Mouse (Mus musculus) left cerebral cortex, postnatal 10 days (tissue): ENCODE measurements around the gene Gas2l1. TPM values are rescaled to one million over a fixed set of nuclear protein-coding genes. Genes with fewer than 3 reads are reported as not detected.
A peak's percentile ranks its signal among the peaks of the same experiment; 100 is the strongest.
"Not testable (repeated sequence)": the region's sequence is repeated elsewhere in the genome, so short reads cannot be mapped to it uniquely, and the experiment has no call there.

Source experiments
- DNase-seq, 2 experiments: peaks; one replicate each; pipeline ENCODE4 v3.0.0; 2021 to 2022; ENCODE audit warnings: low spot score in 2 of 2, mixed read lengths in 1 of 2; ENCODE audit errors: extremely low spot score in 1 of 2
- intact Hi-C: fragments of 180-260 bp; cut with DNase I; formaldehyde crosslinking; loops from one replicate; pipeline ENCODE4 v1.15.1; 2025
- total RNA-seq, 2 experiments: library from RNA; stranded (reverse); gene quantifications; 2 replicates each; pipeline ENCODE4 v1.2.3; 2021

Gene Gas2l1
- total RNA-seq: 10 to 100 TPM; 48.1 to 48.3 TPM

DNA sequence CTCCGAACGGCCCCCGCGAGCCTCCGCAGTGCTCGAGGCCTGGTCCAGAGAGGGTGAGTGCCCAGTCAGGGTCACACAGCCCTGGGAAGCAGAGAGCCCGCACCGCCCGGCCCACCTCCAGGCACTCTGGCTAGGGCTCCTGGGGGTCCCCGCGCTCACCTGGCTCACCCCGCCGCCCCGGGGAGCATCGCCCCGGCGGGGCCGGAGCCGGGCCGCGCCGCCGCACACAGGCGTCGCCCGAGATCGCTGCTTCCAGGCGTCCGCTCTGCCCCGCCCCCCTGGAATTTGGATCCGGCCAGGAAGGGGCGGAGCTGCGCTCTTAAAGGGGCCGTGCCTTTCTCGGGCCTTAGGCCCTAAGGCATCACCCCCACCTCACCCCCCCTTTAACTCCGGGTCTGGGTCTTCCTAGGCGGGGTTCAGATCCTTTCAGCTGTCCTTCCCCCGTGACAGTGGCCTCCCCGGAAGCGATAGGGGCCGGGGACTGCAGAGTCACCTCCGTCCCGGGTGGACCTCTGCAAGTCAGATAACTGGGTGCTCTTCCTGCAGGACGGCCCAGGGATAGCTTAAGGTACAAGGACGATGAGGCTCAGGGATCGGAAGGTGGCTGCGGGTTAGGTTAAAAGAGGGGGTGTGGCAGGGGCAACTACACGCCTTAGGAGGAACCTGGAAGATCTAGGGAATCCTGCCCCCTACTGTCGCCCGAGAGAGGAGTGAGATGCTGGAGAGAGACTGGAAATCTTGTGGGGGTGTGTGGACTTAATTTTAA is at the start of gene Gas2l1:
TSS of gene Gas2l1 (minus strand) at position 272 of the 766 bp plus-strand sequence.
- intact Hi-C loops: loop anchor here (10.0 kb wide), 1 partner anchor 140 kb away; no protein-coding TSS in a partner anchor

DNA sequence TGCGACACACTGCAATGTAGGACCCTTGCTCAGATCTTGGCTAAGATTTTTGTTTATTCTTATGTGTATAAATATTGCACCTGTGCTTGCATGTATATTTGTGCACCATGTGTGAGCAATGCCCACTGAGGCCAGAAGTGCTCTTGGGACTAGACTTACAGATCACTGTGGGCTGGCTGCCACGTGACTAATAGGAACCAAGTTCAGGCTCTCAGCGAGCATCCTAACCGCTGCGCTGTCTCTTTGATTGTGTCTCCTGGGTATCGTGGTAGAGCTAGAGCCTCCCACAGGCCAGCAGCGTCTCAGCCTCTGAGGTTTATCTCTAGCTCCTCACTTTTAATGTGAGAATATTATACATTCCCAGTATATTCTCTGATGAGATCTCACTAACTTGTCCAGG is 48.5 kb upstream of the Gas2l1 start:
- intact Hi-C loops: loop anchor here (10.0 kb wide), 1 partner anchor 361 kb away; no protein-coding TSS in a partner anchor
- DNase-seq: no peak

More for the DNA sequence above, at the start of gene Gas2l1:
- DNase-seq: peak in 1 of 2 experiments; percentile 94

DNA sequence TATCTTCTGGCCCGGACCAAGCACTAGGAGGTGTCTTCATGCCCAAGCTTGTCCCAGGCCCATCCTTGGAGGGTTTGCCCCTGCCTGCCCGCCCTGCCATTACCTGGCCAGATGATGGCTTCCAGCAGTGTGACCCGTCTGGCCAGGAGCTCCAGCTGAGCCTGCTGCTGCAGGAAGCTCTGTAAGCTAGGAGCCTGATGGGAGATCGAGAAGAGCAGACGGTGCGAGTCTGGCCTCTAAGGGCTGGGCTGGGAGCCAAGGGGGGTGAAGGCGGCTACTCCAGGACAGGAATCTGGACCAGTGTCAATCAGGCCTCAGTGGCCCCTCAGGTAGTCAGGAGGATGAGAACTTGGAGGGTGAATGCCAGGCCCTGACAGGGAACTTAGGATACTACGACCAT is 44.3 kb upstream of the Gas2l1 start:
- DNase-seq: peak in 1 of 2 experiments; percentile 30
- intact Hi-C loops: no loop called here

DNA sequence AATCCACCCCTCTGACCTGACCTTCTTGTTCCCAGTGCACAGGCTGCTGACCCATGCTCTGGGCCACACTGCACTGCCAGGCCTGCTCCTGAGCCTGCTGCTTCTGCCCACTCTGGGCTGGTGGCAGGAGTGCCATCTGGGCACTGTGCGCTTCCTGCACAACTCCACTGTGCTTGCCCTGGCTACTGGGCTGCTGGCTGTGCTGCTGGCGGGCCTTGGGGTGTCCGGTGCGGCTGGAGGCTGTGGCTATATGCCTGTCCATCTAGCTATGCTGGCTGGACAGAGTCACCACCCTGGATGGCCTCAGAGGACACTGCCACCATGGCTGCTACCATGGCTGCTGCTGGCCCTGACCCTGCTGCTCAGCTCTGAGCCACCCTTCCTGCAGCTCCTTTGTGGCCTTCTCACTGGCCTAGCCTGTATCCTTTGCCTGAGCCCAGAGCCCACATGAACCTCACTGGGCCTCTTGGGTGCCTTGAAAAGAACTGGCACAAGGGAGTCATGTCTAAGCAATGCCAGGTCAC is 38.9 kb upstream of the Gas2l1 start:
- intact Hi-C loops: no loop called here
- peak in 1 of 2 experiments; percentile 24 for DNase-seq

DNA sequence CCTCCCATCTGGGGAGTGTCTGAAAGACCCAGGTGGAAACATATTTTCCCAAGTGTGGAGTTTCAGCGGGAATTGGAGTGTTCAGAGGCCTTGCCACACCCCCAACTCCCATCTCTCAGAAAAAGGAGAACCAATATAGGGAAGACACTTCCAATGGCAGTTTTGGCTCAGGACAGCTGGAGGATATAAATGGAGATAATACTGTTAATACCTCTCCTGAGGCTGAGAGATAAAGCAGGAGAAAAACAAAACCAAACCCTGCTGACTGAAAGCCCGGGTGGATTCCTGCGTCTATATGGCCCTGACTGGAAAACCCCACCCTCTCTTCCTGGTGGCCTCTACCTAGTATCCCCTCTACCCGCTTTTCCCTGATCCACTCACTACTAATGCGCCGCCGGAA is 37.3 kb upstream of the Gas2l1 start:
- no peak for DNase-seq

DNA sequence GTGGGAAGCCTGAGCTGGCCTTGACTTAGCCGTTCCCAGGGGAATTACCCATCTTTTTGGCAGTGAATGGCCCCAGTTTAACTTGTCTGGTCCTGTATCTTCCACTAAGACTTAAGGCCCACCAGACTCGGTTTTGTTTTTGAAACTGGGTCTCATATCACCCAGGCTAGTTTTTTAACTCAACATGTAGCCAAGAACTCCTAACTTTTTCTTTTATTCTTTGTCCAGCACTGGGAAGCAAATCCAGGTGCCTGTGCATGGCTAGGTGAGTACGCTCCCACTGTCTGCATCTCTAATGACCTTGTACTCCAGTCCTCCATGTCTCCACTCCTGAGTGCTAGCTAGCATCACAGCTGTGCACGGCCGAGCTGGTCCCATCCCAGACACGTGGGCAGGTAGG is 36.5 kb upstream of the Gas2l1 start:
- DNase-seq: no peak
- intact Hi-C loops: no loop called here

More for the DNA sequence above, 37.3 kb upstream of the Gas2l1 start:
- intact Hi-C loops: no loop called here

DNA sequence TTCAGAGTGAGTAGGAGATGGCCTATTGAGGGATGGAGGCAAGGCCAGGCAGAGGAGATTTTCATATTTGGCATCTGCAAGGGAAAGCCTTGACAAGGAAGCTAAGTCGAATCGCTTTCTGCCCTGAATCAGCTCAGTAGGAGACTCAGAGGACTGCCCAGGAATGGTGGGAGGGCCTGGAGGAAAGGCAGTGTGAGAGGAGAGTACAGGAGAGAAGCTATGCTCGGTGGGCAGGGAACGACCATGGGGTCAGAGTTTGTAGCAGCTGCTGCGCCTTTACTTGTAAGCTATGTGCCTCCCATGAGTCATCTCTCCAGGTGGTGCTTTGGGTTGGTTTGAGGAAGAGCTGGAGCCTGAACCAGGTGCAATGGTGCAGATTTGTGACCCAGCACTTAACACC is 35.7 kb upstream of the Gas2l1 start:
- intact Hi-C loops: no loop called here
- peak in 1 of 2 experiments; percentile 35 for DNase-seq

DNA sequence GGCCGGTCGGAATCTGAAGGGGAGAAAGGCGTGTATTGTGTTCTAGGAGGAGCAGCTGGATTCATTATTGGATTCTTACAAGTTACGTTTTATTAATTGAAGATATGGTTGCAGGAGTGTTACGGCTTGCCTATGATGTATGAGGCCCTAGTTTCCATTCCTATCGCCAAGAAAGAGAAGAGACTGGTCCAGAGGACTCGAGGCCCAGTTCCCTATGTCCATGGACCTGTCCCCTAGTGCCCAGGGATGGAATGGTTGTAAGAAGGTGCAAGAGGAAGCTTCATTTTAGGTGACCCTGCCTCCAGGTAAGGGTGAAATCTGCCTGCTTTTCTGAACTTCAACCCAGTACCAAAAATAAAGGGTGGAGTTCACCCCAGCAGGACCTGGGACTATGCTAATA is 35.2 kb upstream of the Gas2l1 start:
- intact Hi-C loops: no loop called here
- no peak for DNase-seq

DNA sequence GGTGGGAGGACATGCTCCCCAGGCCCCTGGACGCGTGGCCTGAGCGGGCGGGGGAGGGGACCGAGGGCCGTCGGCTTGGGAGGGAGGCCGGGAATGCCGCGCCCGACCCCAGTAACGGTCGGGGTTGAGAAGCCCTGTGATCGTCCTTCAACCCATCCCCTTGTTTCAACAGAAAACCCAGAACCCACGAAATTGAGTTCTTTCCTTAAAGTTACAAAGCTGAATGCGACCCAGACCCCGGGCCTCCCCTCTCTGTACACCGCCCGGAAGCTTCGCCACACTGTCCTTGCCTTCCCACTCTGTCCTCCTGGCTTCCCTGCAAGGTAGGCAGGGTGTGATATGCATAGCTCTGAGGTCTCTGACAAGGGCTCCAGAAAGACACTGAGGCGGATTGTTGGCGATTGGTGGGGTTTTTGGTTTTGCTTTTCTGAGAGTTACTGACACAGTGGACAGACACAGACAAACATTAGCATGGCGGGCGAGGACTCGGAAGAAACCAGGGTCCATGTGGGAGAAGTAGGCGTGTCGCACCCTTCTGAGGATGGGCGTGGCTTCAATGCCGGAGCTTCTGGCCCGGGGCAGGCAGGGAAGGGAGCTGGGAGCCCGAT is 34.6 kb upstream of the Gas2l1 start:
- intact Hi-C loops: no loop called here
- peak; percentile 75 to 89 for DNase-seq

DNA sequence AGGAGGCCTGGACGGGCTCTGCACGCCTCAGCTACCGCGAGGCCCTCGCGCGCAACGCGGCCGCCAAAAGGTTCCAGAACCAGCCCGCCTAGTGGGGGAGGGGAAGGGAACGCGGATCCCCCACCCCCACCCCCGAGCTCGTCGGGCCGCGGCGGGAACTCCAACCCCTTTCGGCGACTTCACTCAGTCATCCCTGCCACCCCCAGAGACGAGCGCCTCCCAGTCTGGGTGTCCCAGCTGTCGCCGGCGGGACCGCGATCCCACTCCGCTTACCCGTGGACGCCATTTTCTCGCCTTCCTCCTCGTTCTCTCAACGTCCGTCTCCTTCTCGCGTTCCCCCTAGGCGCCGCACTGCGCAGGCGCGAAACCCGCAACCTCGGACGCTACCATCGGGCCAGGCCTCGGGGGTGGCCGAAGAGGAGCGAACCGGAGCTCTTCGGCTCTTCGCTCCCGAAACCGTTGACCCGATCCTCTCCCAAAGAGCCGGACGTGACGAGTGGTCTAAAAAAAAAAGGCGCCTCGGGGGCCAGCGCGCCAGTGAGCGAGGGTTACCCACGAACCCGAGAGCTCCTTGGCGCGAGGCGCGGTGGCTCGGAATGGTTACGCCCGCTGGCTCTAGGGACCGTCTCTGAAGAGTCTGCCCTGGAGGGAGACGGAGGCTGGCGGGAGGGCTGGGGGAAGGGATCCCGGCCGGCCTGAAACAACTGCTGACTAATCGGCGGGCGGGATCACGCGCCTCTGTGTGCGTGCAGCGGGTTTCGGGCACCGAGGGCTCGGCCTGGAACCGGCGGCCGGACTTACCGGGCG is 33.8 kb upstream of the Gas2l1 start, which contains the start of the genes Rhbdd3 and Ewsr1:
TSS of gene Rhbdd3 (plus strand) at position 191 of the 807 bp plus-strand sequence.
TSS of gene Ewsr1 (minus strand) at position 531 of the 807 bp plus-strand sequence.
- DNase-seq: peak; percentile 95 to 97
- intact Hi-C loops: no loop called here

DNA sequence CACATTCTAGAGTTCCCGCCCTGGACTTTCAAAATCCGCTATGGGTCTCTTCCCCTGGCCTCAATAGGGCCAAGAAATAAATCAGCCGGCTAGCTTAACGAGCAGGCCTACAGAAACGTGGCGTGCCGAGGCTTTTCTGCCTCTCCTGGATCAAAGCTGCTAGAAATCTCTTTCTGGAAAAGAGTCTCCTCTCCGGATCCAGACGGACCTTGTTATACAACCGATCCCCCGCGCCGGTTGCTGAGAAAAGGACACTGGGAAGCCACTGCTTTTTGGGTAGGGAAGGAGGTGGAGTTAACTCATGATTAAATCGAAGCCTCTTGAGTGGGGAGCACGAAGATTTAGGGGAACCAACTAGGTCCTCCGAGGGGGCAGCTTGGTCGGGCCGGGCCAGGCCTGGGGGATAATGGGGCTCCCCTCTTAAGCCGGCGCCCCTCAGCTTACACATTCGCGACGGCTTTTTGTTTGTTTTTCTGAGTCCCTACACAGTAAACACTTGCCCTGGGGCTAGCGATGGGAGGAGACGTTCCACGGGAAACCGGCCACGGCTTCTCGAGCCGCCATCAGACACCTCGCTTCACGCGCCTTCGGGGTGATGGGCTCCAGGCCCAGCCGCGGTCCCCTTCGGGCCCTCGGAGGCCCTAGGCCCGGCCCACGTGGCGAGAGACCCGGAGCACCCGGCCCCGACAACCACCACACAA is 33.1 kb upstream of the Gas2l1 start:
- intact Hi-C loops: no loop called here
- DNase-seq: peak in 1 of 2 experiments; percentile 42

DNA sequence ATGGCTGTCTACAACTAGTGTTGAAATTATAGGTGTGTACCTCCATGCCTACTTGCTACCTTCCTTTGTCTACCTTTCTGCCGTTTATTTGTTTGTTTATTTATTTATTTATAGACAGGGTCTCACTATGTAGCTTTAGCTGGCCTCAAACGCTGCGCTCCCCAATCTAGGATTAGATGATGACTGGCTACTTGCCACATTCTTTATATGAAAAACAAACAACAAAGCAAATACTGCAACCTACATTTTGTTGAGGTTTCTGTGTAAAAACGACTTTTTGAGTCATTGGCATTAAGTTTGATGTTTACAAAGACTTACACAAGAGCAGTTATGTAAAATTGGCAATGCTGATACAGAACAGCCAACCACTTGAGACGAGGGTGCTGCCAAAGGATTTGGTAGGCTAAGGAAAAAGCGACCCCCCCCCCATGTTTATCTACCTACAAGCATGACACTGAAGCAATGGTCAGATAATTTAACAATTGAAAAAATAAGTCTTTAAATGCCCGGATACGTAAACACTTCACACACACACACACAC is 31.4 kb upstream of the Gas2l1 start:
- intact Hi-C loops: no loop called here

DNA sequence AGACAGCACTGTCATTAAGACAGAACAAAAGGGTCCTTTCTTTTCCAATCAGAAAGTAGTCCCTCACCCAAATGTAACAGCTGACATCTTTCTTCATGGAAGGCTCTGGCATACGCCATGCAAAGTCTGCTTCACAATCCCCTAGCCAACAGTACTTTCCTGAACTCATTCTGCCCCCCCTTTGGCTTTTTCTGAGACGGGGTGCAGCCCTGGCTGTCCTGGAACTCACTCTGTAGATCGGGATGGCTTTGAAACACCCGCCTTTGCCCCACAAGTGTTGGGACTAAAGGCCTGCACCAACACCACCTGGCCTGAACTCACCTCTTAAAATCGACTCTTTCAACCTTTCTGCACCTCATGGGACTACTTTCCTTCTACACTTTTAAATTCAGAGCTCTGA is 30.8 kb upstream of the Gas2l1 start:
- DNase-seq: no peak

More for the DNA sequence above, 31.4 kb upstream of the Gas2l1 start:
- DNase-seq: no peak

DNA sequence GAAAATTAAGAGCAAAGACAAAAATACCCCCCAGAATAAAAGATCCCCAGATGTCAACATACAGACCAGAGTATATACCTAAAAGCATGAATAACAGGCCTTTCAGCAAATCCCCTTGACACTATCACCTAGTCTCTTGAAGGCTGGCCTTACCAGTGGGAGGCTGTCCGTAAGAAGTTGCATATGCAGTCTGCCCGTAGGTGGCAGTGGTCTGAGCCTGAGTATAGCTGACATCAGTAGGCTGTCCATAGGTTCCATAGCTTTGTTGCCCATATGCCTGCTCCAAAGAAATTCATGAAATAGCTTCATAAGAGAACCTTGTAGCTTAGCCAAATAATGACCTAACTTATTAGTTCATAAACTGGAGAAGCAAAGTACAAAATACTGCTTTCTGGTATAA is 26.6 kb upstream of the Gas2l1 start:
- intact Hi-C loops: no loop called here
- DNase-seq: no peak

More for the DNA sequence above, 30.8 kb upstream of the Gas2l1 start:
- intact Hi-C loops: no loop called here

DNA sequence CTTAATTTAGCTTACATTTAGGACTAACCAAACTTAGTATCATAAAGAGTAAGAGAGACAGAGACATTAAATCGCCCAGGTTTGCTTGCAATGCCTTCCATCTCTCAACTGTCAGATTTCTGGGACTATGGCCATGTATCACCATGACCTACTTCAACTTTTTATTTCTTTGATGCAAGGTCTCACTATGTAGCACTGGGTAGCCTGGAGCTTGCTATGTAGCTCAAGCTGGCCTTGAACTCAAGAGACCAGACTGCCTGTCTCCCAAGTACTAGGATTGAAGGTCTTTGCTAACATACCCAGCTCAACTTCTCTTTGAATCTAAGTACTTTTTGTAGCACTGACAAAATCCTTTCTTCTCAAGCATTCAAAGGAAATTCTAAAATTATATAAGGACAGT is 24.0 kb upstream of the Gas2l1 start:
- DNase-seq: no peak
- intact Hi-C loops: no loop called here

DNA sequence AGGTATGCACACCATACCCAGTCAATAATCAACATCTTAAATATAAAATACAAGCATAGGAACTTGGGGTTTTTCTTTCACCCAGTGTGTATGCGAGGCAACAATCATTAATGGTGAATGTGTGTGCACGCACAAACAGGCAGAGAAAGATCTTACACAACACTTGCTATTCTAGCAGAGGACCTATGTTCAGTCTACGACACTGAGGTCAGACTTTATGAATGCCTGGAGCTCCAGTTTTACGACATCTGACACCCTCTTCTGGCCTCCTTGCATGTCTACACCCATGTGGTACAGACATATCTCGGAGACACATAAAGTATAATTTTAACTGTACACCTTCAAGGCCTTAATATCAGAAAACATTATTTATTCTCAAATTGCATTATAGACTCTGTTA is 11.7 kb upstream of the Gas2l1 start:
- intact Hi-C loops, DNase-seq: not testable (repeated sequence)

DNA sequence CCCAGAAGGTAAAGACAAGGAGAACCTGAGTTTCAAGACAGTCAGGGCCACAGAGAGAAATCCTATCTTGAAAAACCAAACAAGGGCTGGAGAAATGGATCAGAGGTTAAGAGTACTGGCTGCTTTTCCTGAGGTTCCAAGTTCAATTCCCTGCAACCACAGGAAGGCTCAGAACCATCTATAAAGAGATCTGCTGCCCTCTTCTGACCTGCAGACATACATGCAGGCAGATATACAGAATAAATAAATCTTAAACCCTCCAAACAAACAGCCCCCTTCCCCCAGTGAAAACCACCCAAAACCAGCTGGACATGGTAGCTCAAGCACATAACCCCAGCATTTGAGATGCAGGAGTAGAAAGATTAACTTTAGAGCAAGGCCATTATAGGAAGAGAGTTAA is 10.6 kb upstream of the Gas2l1 start:
- no peak for DNase-seq
- intact Hi-C loops: no loop called here

DNA sequence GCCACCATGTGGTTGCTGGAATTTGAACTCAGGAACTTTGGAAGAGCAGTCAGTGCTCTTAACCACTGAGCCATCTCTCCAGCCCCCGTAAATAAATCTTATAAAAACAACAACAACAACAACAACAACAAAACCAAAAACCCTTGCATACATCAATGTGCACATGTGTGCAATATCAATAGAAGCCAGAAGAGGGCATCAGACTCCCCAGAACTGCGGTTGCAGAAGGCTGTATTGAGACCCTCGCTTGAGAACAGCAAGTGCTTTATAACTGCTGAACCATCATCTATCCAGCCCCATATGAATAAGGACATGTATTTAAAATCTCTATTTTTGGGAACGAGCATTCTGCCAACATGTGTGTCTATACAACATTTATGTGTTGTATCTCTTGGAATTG is 9.8 kb upstream of the Gas2l1 start:
- intact Hi-C loops: no loop called here
- no peak for DNase-seq
